28 mouse cellular contexts compared by ENCODE assay signal in genomic region chr4:87893498-87893897, GRCm38 (mm10).
DNase-seq lines count a peak whose midpoint lies in the region; ATAC-seq and TF ChIP-seq lines count a peak whose summit lies in the region.
"Had no signal": no experiment of that assay in that cellular context is flagged by ENCODE, and none has a peak within 500 bp of the region (broad histone marks: within the 10 kb centered on the region; RNA-seq: fewer than 3 reads in every experiment).

No protein-coding gene starts in this region.

- peak; percentile 20 for DNase-seq in stomach, postnatal 0 days (ENCODE audit: low spot score)
- DNase-seq in layer of hippocampus, postnatal 14 days (ENCODE audit: low spot score in 2 of 2): no peak
- DNase-seq in layer of hippocampus, adult 11-12 months (ENCODE audit: low spot score): no peak
- DNase-seq: adrenal gland, postnatal 14 days; cerebellum, adult 2 months; cerebellum, postnatal 25 days; embryo, embryonic 11 days; gastrocnemius, adult 2 months; heart, postnatal 36 days; kidney, adult 11 months; kidney, postnatal 10 days; layer of hippocampus, adult 9-11 months; lung, postnatal 4 days; retina, postnatal 1 day; right cerebral cortex, postnatal 25 days; spleen, adult 18-20 months; thymus, postnatal 25 days had no signal

- TF ChIP-seq EP300 in stomach, postnatal 0 days (optimal IDR thresholded peaks at IDR 0.05): no peak

- H3K9me3 ChIP-seq in intestine, embryonic 16.5 days (ENCODE audit: control insufficient read depth, low read length): no peaks in the 10 kb centered on the region
- H3K9me3 ChIP-seq in intestine, embryonic 15.5 days: no peaks in the 10 kb centered on the region
- H3K9me3 ChIP-seq in intestine, postnatal 0 days (ENCODE audit: control insufficient read depth): no peaks in the 10 kb centered on the region
- no peaks in the 10 kb centered on the region for H3K9me3 ChIP-seq in stomach, postnatal 0 days (ENCODE audit: control insufficient read depth, low read length)
- H3K9me3 ChIP-seq: embryonic facial prominence, embryonic 13.5 days; lung, embryonic 15.5 days had no signal

- H3K9ac ChIP-seq in intestine, embryonic 16.5 days (ENCODE audit: low read depth, low read length): no peak overlapping the region
- no peak overlapping the region for H3K9ac ChIP-seq in intestine, embryonic 15.5 days
- no peak overlapping the region for H3K9ac ChIP-seq in intestine, postnatal 0 days (ENCODE audit: low read depth, low read length)
- no peak overlapping the region for H3K9ac ChIP-seq in stomach, postnatal 0 days (ENCODE audit: low read length)
- H3K9ac ChIP-seq: embryonic facial prominence, embryonic 13.5 days; hindbrain, embryonic 14.5 days; liver, embryonic 14.5 days; lung, embryonic 15.5 days had no signal

- no peaks in the 10 kb centered on the region for H3K27me3 ChIP-seq in intestine, embryonic 16.5 days (replicated peaks; ENCODE audit: control insufficient read depth, insufficient read depth, low read length)
- H3K27me3 ChIP-seq in intestine, embryonic 15.5 days (replicated peaks): no peaks in the 10 kb centered on the region
- no peaks in the 10 kb centered on the region for H3K27me3 ChIP-seq in intestine, postnatal 0 days (replicated peaks; ENCODE audit: control insufficient read depth, insufficient read depth, low read length)
- no peaks in the 10 kb centered on the region for H3K27me3 ChIP-seq in stomach, postnatal 0 days (ENCODE audit: control insufficient read depth, insufficient read depth, low read length)
- H3K27me3 ChIP-seq: embryonic facial prominence, embryonic 13.5 days; lung, embryonic 15.5 days had no signal

- no peaks in the 10 kb centered on the region for H3K36me3 ChIP-seq in intestine, embryonic 16.5 days (ENCODE audit: control insufficient read depth, insufficient read depth, low read length)
- no peaks in the 10 kb centered on the region for H3K36me3 ChIP-seq in intestine, embryonic 15.5 days
- H3K36me3 ChIP-seq in intestine, postnatal 0 days (ENCODE audit: control insufficient read depth, insufficient read depth): no peaks in the 10 kb centered on the region
- H3K36me3 ChIP-seq in stomach, postnatal 0 days (ENCODE audit: control insufficient read depth, insufficient read depth, low read length): no peaks in the 10 kb centered on the region
- H3K36me3 ChIP-seq: embryonic facial prominence, embryonic 13.5 days; lung, embryonic 15.5 days had no signal

- no peaks in the 10 kb centered on the region; the same call in 1 of the 2 replicates for H3K4me1 ChIP-seq in intestine, embryonic 16.5 days (ENCODE audit: control insufficient read depth, insufficient read depth, low read length)
- H3K4me1 ChIP-seq in intestine, embryonic 15.5 days (replicated peaks): no peaks in the 10 kb centered on the region
- no peaks in the 10 kb centered on the region for H3K4me1 ChIP-seq in intestine, postnatal 0 days (replicated peaks; ENCODE audit: control insufficient read depth, insufficient read depth, low read length)
- H3K4me1 ChIP-seq in stomach, postnatal 0 days (replicated peaks; ENCODE audit: control insufficient read depth, insufficient read depth): no peaks in the 10 kb centered on the region
- H3K4me1 ChIP-seq: lung, embryonic 15.5 days had no signal

- no peak overlapping the region for H3K4me3 ChIP-seq in intestine, embryonic 16.5 days (ENCODE audit: low read length)
- H3K4me3 ChIP-seq in intestine, embryonic 15.5 days (replicated peaks): no peak overlapping the region
- no peak overlapping the region for H3K4me3 ChIP-seq in intestine, postnatal 0 days (ENCODE audit: low read depth, low read length)
- no peak overlapping the region for H3K4me3 ChIP-seq in stomach, postnatal 0 days (ENCODE audit: low read depth, low read length)
- H3K4me3 ChIP-seq: embryonic facial prominence, embryonic 13.5 days; erythroblast, embryonic 14.5 days; gastrocnemius, adult 2 months; left cerebral cortex, adult 2 months; lung, embryonic 15.5 days had no signal

- WGBS in intestine, embryonic 16.5 days: 84% methylated on average over 3 of the region's 3 CpGs
- 76% methylated on average over 3 of the region's 3 CpGs for WGBS in intestine, embryonic 15.5 days
- WGBS in intestine, postnatal 0 days: 50% methylated on average over 3 of the region's 3 CpGs
- WGBS in stomach, postnatal 0 days: 69% methylated on average over 3 of the region's 3 CpGs

- no peak overlapping the region for H3K27ac ChIP-seq in intestine, embryonic 16.5 days (ENCODE audit: low read length)
- H3K27ac ChIP-seq in intestine, embryonic 15.5 days: no peak overlapping the region
- H3K27ac ChIP-seq in intestine, postnatal 0 days (ENCODE audit: low read depth, low read length): no peak overlapping the region
- H3K27ac ChIP-seq in stomach, postnatal 0 days (replicated peaks): no peak overlapping the region
- H3K27ac ChIP-seq: embryonic facial prominence, embryonic 13.5 days; gastrocnemius, adult 2 months; hindbrain, embryonic 14.5 days; left cerebral cortex, adult 2 months; liver, embryonic 14.5 days; lung, embryonic 15.5 days had no signal

- no peak overlapping the region for H3K4me2 ChIP-seq in intestine, embryonic 16.5 days (ENCODE audit: low read depth, low read length)
- no peak overlapping the region for H3K4me2 ChIP-seq in intestine, embryonic 15.5 days (replicated peaks)
- peak overlapping the region; percentile 38 for H3K4me2 ChIP-seq in intestine, postnatal 0 days (replicated peaks; ENCODE audit: low read depth)
- no peak overlapping the region for H3K4me2 ChIP-seq in stomach, postnatal 0 days (replicated peaks; ENCODE audit: low read depth)
- H3K4me2 ChIP-seq: embryonic facial prominence, embryonic 13.5 days; hindbrain, embryonic 14.5 days; lung, embryonic 15.5 days had no signal

- no peak for TF ChIP-seq CTCF in intestine, postnatal 0 days (IDR thresholded peaks at IDR 0.05; ENCODE audit: low read depth)
- no peak for TF ChIP-seq CTCF in stomach, postnatal 0 days (IDR thresholded peaks at IDR 0.05; ENCODE audit: low read depth)

- peak; percentile 59; the same call in 1 of the 2 replicates for ATAC-seq in intestine, embryonic 16.5 days
- no peak for ATAC-seq in intestine, embryonic 15.5 days
- peak; percentile 83 for ATAC-seq in CD4-positive, CD25-positive, alpha-beta regulatory T cell, adult 4 months
- ATAC-seq in intestine, postnatal 0 days: peak; percentile 49; the same call in 1 of the 2 replicates
- ATAC-seq in stomach, postnatal 0 days (ENCODE audit: low FRiP score, low TSS enrichment): 0 out of 2 replicates have a peak, but pooled peaks have one; percentile 49
- ATAC-seq: forebrain, embryonic 14.5 days had no signal
